Mouse (Mus musculus) heart, postnatal 0 days (tissue): ENCODE data around the gene Gtf2h2.

ENCODE experiments used
- CTCF ChIP-seq: IDR thresholded peaks from 2 replicates; pipeline ENCODE4 v1.5.1; 2016; ENCODE audit warnings: antibody characterized with exemption, control low read depth, low read depth
- EP300 ChIP-seq: IDR thresholded peaks from 2 replicates; pipeline ENCODE4 v1.6.1; 2016; ENCODE audit warnings: antibody characterized with exemption, low read depth

- TF ChIP-seq CTCF = no peak
- TF ChIP-seq EP300 = no peak
These were observed 934 bp upstream of the Gtf2h2 start for GRCm38 (mm10) chr13:100493313-100493712.
